Mouse (Mus musculus): Measurements from ENCODE around the gene Zfp266. TPM values are rescaled to one million over a fixed set of nuclear protein-coding genes. Genes with fewer than 3 reads are reported as not detected.

Zfp266 gene
- total and polyA plus RNA-seq, 2 experiments from 2014 or later, result 28.7 to 50.1 TPM

DNA sequence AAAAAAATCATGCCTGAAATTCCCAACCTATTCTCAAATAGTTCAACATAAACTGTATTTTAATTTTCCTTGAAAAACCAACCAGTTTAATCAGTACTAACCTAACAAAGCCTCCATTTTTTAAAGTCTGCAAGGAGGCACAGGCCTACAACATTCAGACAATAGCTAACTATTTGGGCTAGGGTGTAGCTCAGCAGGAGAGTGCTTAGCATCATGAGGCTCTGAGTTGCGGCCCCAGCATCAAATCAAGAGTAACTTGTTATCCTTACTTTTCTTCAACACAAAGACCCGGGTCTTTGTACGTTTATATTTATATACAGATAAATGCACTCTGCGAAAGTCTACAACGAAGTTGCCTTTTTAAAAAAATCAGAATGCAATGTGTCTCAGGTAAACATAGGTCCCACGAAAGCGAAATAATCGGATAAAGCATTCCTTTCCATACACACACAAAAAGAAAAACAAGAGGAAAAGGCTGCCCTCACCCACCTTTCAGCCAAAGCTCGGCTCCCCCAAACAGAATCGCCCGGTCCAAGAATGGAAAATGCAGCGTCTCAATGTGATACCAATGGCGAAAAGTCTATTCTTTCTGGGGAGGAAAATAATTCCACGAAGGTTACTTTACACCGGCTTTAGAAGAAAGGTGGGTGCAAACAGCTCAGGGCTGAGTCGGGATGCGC lies 546 bp downstream of the Zfp266 start:
- Histone ChIP-seq H3K27me3 (ENCODE audit: control insufficient read depth, insufficient read depth, low read length) (no peaks in the 10 kb centered on the region), H3K9me3 (replicated peaks; ENCODE audit: control insufficient read depth, low read length) (no peaks in the 10 kb centered on the region), H3K4me3 (ENCODE audit: low read depth, low read length) (peak overlapping the region; percentile 86), H3K4me1 (ENCODE audit: control insufficient read depth, insufficient read depth) (peaks cover 17% of the 10 kb centered on the region), H3K27ac (ENCODE audit: low read depth) (peak overlapping the region; percentile 93), H3K36me3 (replicated peaks; ENCODE audit: control insufficient read depth, insufficient read depth, low read length) (peaks cover 7% of the 10 kb centered on the region; the same call in 1 of the 2 replicates), H3K9ac (replicated peaks; ENCODE audit: low read depth, low read length) (peak overlapping the region; percentile 88), H3K4me2 (ENCODE audit: low read depth, low read length) (peak overlapping the region; percentile 65)
- WGBS, result 0% methylated on average over 17 of the region's 17 CpGs
- ATAC-seq (ENCODE audit: insufficient read depth, low read depth) (peak; percentile 3; the same call in 1 of the 2 replicates), DNase-seq (ENCODE audit: low spot score) (peak; percentile 34)
- no peak for TF ChIP-seq CTCF (IDR thresholded peaks at IDR 0.05; ENCODE audit: low read depth)

DNA sequence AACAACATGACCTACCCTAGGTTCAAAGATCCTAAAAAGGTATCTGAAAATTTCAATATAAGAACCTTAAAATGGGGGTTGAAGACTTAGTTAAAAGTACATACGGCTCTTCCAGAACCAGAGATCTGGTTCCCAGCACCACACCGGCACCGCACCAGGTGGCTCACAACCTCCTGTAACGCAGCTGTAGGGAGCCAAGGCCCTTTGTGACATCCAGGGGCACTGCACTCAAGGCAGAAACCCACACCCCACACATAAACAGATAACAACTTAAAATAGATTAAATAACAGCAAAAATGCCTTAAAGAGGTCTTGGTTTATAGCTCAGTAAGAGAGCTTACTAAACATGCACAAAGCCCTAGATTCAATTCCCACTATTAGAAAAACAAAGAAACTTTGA lies 1.3 kb downstream of the Zfp266 start:
- Histone ChIP-seq H3K4me1 (ENCODE audit: control insufficient read depth, insufficient read depth) (peaks cover 17% of the 10 kb centered on the region), H3K4me2 (ENCODE audit: low read depth, low read length) (peak overlapping the region; percentile 65), H3K9ac (replicated peaks; ENCODE audit: low read depth, low read length) (0 out of 2 replicates have a peak overlapping the region, but pooled peaks have one; percentile 36), H3K9me3 (replicated peaks; ENCODE audit: control insufficient read depth, low read length) (no peaks in the 10 kb centered on the region), H3K27me3 (ENCODE audit: control insufficient read depth, insufficient read depth, low read length) (no peaks in the 10 kb centered on the region), H3K4me3 (ENCODE audit: low read depth, low read length) (peak overlapping the region; percentile 86), H3K27ac (ENCODE audit: low read depth) (no peak overlapping the region), H3K36me3 (replicated peaks; ENCODE audit: control insufficient read depth, insufficient read depth, low read length) (peaks cover 9% of the 10 kb centered on the region; the same call in 1 of the 2 replicates)
- WGBS, result 34% methylated on average over 4 of the region's 4 CpGs
- no peak for ATAC-seq (ENCODE audit: insufficient read depth, low read depth)
- TF ChIP-seq CTCF (IDR thresholded peaks at IDR 0.05; ENCODE audit: low read depth), result no peak
- no peak for TF ChIP-seq EP300 (IDR thresholded peaks at IDR 0.05; ENCODE audit: low read depth)
- DNase-seq (ENCODE audit: low spot score), result no peak

DNA sequence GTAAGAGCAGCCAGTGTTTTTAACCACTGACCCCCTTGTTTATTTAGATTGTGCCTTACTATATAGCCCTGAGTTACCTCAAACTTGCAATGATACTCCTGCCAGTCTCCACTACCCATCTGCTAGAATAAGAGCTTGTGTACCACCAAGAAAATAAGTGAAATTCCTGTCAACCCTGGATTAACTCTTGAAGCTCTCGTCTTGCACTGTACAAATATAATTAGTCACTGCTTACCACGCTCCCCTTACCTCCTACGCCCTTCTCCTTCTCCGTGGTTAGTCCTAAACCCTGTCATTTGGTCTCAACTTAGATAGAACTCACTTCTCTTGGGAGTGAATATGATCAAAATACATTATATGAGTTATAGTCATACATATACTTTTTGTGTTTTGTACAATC lies 2.5 kb downstream of the Zfp266 start:
- no peak overlapping the region for H3K4me3 ChIP-seq (ENCODE audit: low read depth, low read length)
- 82% methylated on average over 4 of the region's 4 CpGs for WGBS
- no peaks in the 10 kb centered on the region for H3K27me3 ChIP-seq (ENCODE audit: control insufficient read depth, insufficient read depth, low read length)
- DNase-seq (ENCODE audit: low spot score) (no peak), ATAC-seq (ENCODE audit: insufficient read depth, low read depth) (no peak)
- no peak overlapping the region for H3K9ac ChIP-seq (replicated peaks; ENCODE audit: low read depth, low read length)
- no peak overlapping the region for H3K4me2 ChIP-seq (ENCODE audit: low read depth, low read length)
- H3K4me1 ChIP-seq (ENCODE audit: control insufficient read depth, insufficient read depth), result peaks cover 21% of the 10 kb centered on the region
- H3K36me3 ChIP-seq (replicated peaks; ENCODE audit: control insufficient read depth, insufficient read depth, low read length), result peaks cover 14% of the 10 kb centered on the region; the same call in 1 of the 2 replicates
- no peak for TF ChIP-seq EP300 (IDR thresholded peaks at IDR 0.05; ENCODE audit: low read depth)
- no peak for TF ChIP-seq CTCF (IDR thresholded peaks at IDR 0.05; ENCODE audit: low read depth)
- H3K9me3 ChIP-seq (replicated peaks; ENCODE audit: control insufficient read depth, low read length), result no peaks in the 10 kb centered on the region
- no peak overlapping the region for H3K27ac ChIP-seq (ENCODE audit: low read depth)

DNA sequence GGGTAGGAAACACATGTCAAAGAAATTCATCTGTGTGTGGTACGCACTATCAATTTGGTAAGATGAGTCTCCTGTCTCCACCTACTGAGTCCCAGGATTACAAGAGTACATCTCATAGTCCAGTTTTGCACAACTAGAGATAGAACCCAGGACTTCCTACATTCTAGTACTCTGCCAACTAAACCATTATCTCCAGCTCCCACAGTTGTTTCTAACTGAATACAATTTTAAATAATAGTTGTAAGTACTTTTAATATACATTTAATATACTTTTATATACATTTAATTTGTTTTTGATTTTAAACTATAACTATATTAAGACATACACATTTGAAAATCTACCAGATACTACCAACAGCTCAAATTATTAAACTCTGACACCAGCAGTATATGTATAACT lies 3.5 kb downstream of the Zfp266 start:
- no peaks in the 10 kb centered on the region for H3K27me3 ChIP-seq (ENCODE audit: control insufficient read depth, insufficient read depth, low read length)
- H3K36me3 ChIP-seq (replicated peaks; ENCODE audit: control insufficient read depth, insufficient read depth, low read length), result peaks cover 21% of the 10 kb centered on the region
- H3K4me2 ChIP-seq (ENCODE audit: low read depth, low read length), result no peak overlapping the region
- no peak for DNase-seq (ENCODE audit: low spot score)
- 95% methylated on average over 1 of the region's 1 CpGs for WGBS
- TF ChIP-seq CTCF (IDR thresholded peaks at IDR 0.05; ENCODE audit: low read depth) (no peak), EP300 (IDR thresholded peaks at IDR 0.05; ENCODE audit: low read depth) (no peak)
- H3K9me3 ChIP-seq (replicated peaks; ENCODE audit: control insufficient read depth, low read length), result no peaks in the 10 kb centered on the region
- no peak overlapping the region for H3K9ac ChIP-seq (replicated peaks; ENCODE audit: low read depth, low read length)
- H3K27ac ChIP-seq (ENCODE audit: low read depth), result no peak overlapping the region
- ATAC-seq (ENCODE audit: insufficient read depth, low read depth), result no peak
- H3K4me1 ChIP-seq (ENCODE audit: control insufficient read depth, insufficient read depth), result peaks cover 21% of the 10 kb centered on the region
- no peak overlapping the region for H3K4me3 ChIP-seq (ENCODE audit: low read depth, low read length)

DNA sequence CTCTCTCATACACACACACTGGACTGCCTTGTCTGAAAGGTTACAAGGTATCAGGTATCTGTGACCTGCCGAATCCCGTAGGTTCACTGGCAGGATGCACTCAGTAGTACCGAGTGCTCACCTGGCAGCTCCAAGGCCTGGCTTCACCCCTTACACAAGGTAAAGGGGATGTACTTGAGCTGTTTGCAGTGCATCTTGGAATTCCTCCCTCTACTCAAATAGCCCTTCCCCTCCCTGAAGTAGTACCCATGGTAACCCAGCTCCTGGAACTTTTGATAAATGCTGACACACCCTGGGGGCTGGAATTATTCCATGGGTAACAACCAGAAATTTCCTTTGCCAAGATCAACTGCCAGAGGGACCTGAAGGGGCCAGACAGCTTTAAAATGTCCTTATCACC lies 7.2 kb downstream of the Zfp266 start:
- TF ChIP-seq EP300 (IDR thresholded peaks at IDR 0.05; ENCODE audit: low read depth) (no peak), CTCF (IDR thresholded peaks at IDR 0.05; ENCODE audit: low read depth) (no peak)
- H3K9ac ChIP-seq (replicated peaks; ENCODE audit: low read depth, low read length), result no peak overlapping the region
- no peaks in the 10 kb centered on the region for H3K27me3 ChIP-seq (ENCODE audit: control insufficient read depth, insufficient read depth, low read length)
- H3K27ac ChIP-seq (ENCODE audit: low read depth), result no peak overlapping the region
- H3K4me2 ChIP-seq (ENCODE audit: low read depth, low read length), result no peak overlapping the region
- peaks cover 5% of the 10 kb centered on the region for H3K4me1 ChIP-seq (ENCODE audit: control insufficient read depth, insufficient read depth)
- 80% methylated on average over 3 of the region's 3 CpGs for WGBS
- H3K36me3 ChIP-seq (replicated peaks; ENCODE audit: control insufficient read depth, insufficient read depth, low read length), result peaks cover 24% of the 10 kb centered on the region
- ATAC-seq (ENCODE audit: insufficient read depth, low read depth) (no peak), DNase-seq (ENCODE audit: low spot score) (no peak)
- H3K9me3 ChIP-seq (replicated peaks; ENCODE audit: control insufficient read depth, low read length), result no peaks in the 10 kb centered on the region
- no peak overlapping the region for H3K4me3 ChIP-seq (ENCODE audit: low read depth, low read length)

DNA sequence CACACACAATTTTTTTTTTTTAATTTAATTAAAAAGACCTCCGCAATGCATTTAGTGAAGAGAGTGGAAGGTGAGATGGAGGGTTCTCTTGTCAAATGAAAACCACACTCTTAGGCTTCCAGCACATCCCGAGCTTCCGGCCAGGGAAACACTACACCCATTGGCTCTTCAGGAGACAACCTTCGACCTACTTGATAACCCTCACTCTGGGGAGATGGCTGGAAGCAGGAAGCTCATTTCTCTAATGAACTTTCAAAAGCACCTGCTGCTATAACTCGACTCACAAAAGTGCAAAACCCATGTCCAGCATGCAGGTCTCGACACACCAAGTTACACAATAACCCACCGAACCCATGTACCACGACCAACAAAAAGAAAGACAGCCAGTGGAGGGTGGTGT lies 8.5 kb downstream of the Zfp266 start:
- Histone ChIP-seq H3K4me2 (ENCODE audit: low read depth, low read length) (no peak overlapping the region), H3K4me1 (ENCODE audit: control insufficient read depth, insufficient read depth) (peaks cover 4% of the 10 kb centered on the region; the same call in 1 of the 2 replicates), H3K27ac (ENCODE audit: low read depth) (no peak overlapping the region), H3K4me3 (ENCODE audit: low read depth, low read length) (no peak overlapping the region), H3K27me3 (ENCODE audit: control insufficient read depth, insufficient read depth, low read length) (no peaks in the 10 kb centered on the region), H3K9ac (replicated peaks; ENCODE audit: low read depth, low read length) (no peak overlapping the region), H3K9me3 (replicated peaks; ENCODE audit: control insufficient read depth, low read length) (no peaks in the 10 kb centered on the region), H3K36me3 (replicated peaks; ENCODE audit: control insufficient read depth, insufficient read depth, low read length) (peaks cover 24% of the 10 kb centered on the region)
- TF ChIP-seq CTCF (IDR thresholded peaks at IDR 0.05; ENCODE audit: low read depth) (no peak), EP300 (IDR thresholded peaks at IDR 0.05; ENCODE audit: low read depth) (no peak)
- ATAC-seq (ENCODE audit: insufficient read depth, low read depth) (no peak), DNase-seq (ENCODE audit: low spot score) (no peak)
- 76% methylated on average over 8 of the region's 8 CpGs for WGBS

All from heart, postnatal 0 days (tissue).